Mouse (Mus musculus) cortical plate, adult 2 months (tissue): ENCODE measurements around the gene Ly6g6e.

ENCODE experiments used
- CTCF ChIP-seq: fragments of 200-500 bp; IDR thresholded peaks from 2 replicates; pipeline ENCODE4 v1.5.1; 2011; ENCODE audit warnings: mild to moderate bottlenecking, control low read depth, low read length; ENCODE audit not compliant: insufficient read depth; ENCODE audit errors: extremely low read depth
- POLR2A ChIP-seq: fragments of 200-500 bp; IDR thresholded peaks from 2 replicates; pipeline ENCODE4 v1.6.1; 2011; ENCODE audit warnings: mild to moderate bottlenecking, low read length, control low read depth; ENCODE audit not compliant: insufficient read depth; ENCODE audit errors: extremely low read depth

GRCm38 (mm10) chr17:35083929-35084497 lies 7.3 kb downstream of the Ly6g6e start:
- TF ChIP-seq CTCF = no peak
- TF ChIP-seq POLR2A = no peak
